In the genomic region with DNA sequence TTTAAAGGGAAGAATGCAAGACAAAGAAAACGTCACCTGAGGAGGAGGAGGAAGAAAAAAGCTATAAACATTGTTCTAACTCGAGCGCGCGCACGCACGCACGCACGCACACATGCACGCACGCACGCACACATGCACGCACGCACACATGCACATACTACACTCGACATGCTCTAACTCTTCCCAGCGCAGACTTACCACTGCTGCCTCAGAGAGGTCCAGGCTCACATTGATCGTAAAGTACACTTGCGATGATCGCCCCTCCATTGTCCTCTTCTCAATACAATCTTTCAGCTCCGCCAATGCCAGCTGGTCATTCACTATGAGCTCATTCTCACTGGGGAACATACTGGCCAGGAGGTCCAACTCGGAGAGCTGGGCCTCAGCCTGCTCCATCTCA, we compare ENCODE assay signal across 23 mouse cellular contexts. TPM values are rescaled to one million over a fixed set of nuclear protein-coding genes. Genes with fewer than 3 reads are reported as not detected.
DNase-seq lines count a peak whose midpoint lies in the region; ATAC-seq and TF ChIP-seq lines count a peak whose summit lies in the region.
"Had no signal": no experiment of that assay in that cellular context is flagged by ENCODE, and none has a peak within 500 bp of the region (broad histone marks: within the 10 kb centered on the region; RNA-seq: fewer than 3 reads in every experiment).

No protein-coding gene starts in this region.

- H3K4me3 ChIP-seq in testis, adult 2 months (ENCODE audit: control insufficient read depth, low read depth, low read length) = peak overlapping the region; percentile 7; the same call in 1 of the 2 replicates
- H3K4me3 ChIP-seq in ES-E14 (ENCODE audit: insufficient read depth in 1 of 2, low read depth in 1 of 2, low read length in 2 of 2, poor library complexity in 1 of 2, severe bottlenecking in 1 of 2) = peak overlapping the region; percentile 22 to 26; a peak in 2 of 4 replicates
- H3K4me3 ChIP-seq in intestine, postnatal 0 days (ENCODE audit: low read depth, low read length) = no peak overlapping the region
- H3K4me3 ChIP-seq in midbrain, embryonic 16.5 days (ENCODE audit: low read depth, low read length) = no peak overlapping the region
- H3K4me3 ChIP-seq: embryonic facial prominence, embryonic 10.5 days; embryonic facial prominence, embryonic 12.5 days; forebrain, embryonic 13.5 days; forebrain, embryonic 15.5 days had no signal

- H3K4me1 ChIP-seq in testis, adult 2 months (ENCODE audit: control insufficient read depth, insufficient read depth, low read length) = peaks cover 13% of the 10 kb centered on the region
- H3K4me1 ChIP-seq in ES-E14 (ENCODE audit: control insufficient read depth in 2 of 2, insufficient read depth in 2 of 2, low read length in 2 of 2, poor library complexity in 1 of 2) = peaks cover 2 to 14% of the 10 kb centered on the region in 2 experiments; a peak in 3 of 4 replicates
- no peaks in the 10 kb centered on the region; the same call in 1 of the 2 replicates for H3K4me1 ChIP-seq in intestine, postnatal 0 days (replicated peaks; ENCODE audit: control insufficient read depth, insufficient read depth, low read length)
- H3K4me1 ChIP-seq in midbrain, embryonic 16.5 days (ENCODE audit: control insufficient read depth, insufficient read depth, low read length) = peaks cover 15% of the 10 kb centered on the region

- no peaks in the 10 kb centered on the region for H3K9me3 ChIP-seq in ES-E14 (ENCODE audit: control insufficient read depth, insufficient read depth, low read depth, low read length)
- H3K9me3 ChIP-seq in intestine, postnatal 0 days (ENCODE audit: control insufficient read depth) = no peaks in the 10 kb centered on the region
- no peaks in the 10 kb centered on the region for H3K9me3 ChIP-seq in midbrain, embryonic 16.5 days (replicated peaks; ENCODE audit: control insufficient read depth, low read length, poor library complexity, severe bottlenecking)
- H3K9me3 ChIP-seq: embryonic facial prominence, embryonic 10.5 days; embryonic facial prominence, embryonic 12.5 days; forebrain, embryonic 13.5 days; forebrain, embryonic 15.5 days had no signal

- in situ Hi-C loops in ES-E14 (cut with MboI; ENCODE audit: low sequenced_read_pairs in 2 of 2, unreplicated experiment in 2 of 2) = no loop called here

- TF ChIP-seq CTCF in testis, adult 2 months (IDR thresholded peaks at IDR 0.05; ENCODE audit: control insufficient read depth, insufficient read depth, insufficient replicate concordance, low read depth, low read length) = no peak
- no peak for TF ChIP-seq CTCF in intestine, postnatal 0 days (IDR thresholded peaks at IDR 0.05; ENCODE audit: low read depth)

- no peak overlapping the region for H3K27ac ChIP-seq in testis, adult 2 months (ENCODE audit: control insufficient read depth, insufficient read depth, low read depth, low read length)
- H3K27ac ChIP-seq in ES-E14 (ENCODE audit: insufficient read depth, low read depth, low read length, poor library complexity, severe bottlenecking) = no peak overlapping the region
- H3K27ac ChIP-seq in intestine, postnatal 0 days (ENCODE audit: low read depth, low read length) = no peak overlapping the region
- no peak overlapping the region for H3K27ac ChIP-seq in midbrain, embryonic 16.5 days (ENCODE audit: low read length)
- H3K27ac ChIP-seq: embryonic facial prominence, embryonic 10.5 days; embryonic facial prominence, embryonic 12.5 days; forebrain, embryonic 13.5 days; forebrain, embryonic 15.5 days had no signal

- peak; percentile 66 for DNase-seq in heart, adult 11 months
- no peak for DNase-seq in heart, adult 9 months (ENCODE audit: low spot score in 2 of 2)
- DNase-seq in testis, postnatal 10 days (ENCODE audit: low spot score) = no peak
- DNase-seq in ES-E14 (ENCODE audit: low read depth, low spot score) (no peak), ZHBTc4 (ENCODE audit: low read depth, low spot score) (peak; percentile 51)
- DNase-seq: adrenal gland, adult 2 months; adrenal gland, postnatal 10 days; adrenal gland, postnatal 25 days; B cell, adult 2 months; cerebellum, adult 11-12 months; cerebellum, adult 2 months; cerebellum, adult 9-10 months; cerebellum, postnatal 10 days; cerebellum, postnatal 25 days had no signal

- no peak overlapping the region for H3K4me2 ChIP-seq in intestine, postnatal 0 days (replicated peaks; ENCODE audit: low read depth)
- H3K4me2 ChIP-seq in midbrain, embryonic 16.5 days (ENCODE audit: low read length) = no peak overlapping the region
- H3K4me2 ChIP-seq: embryonic facial prominence, embryonic 12.5 days; forebrain, embryonic 13.5 days; forebrain, embryonic 15.5 days had no signal

- no peak for ATAC-seq in intestine, postnatal 0 days
- ATAC-seq in midbrain, embryonic 16.5 days = no peak
- ATAC-seq: CD4-positive, CD25-positive, alpha-beta regulatory T cell, adult 4 months; forebrain, embryonic 13.5 days; forebrain, embryonic 15.5 days had no signal

- no peaks in the 10 kb centered on the region for H3K36me3 ChIP-seq in testis, adult 2 months (ENCODE audit: control insufficient read depth, insufficient read depth, low read length)
- no peaks in the 10 kb centered on the region for H3K36me3 ChIP-seq in ES-E14 (ENCODE audit: control insufficient read depth, insufficient read depth, low read length, poor library complexity, severe bottlenecking)
- peaks cover 4% of the 10 kb centered on the region; the same call in 1 of the 2 replicates for H3K36me3 ChIP-seq in intestine, postnatal 0 days (ENCODE audit: control insufficient read depth, insufficient read depth)
- no peaks in the 10 kb centered on the region for H3K36me3 ChIP-seq in midbrain, embryonic 16.5 days (ENCODE audit: control insufficient read depth, insufficient read depth, low read length)
- H3K36me3 ChIP-seq: embryonic facial prominence, embryonic 12.5 days; forebrain, embryonic 15.5 days had no signal

- H3K9ac ChIP-seq in ES-E14 (ENCODE audit: insufficient read depth, low read depth, low read length, poor library complexity, severe bottlenecking) = no peak overlapping the region
- no peak overlapping the region for H3K9ac ChIP-seq in intestine, postnatal 0 days (ENCODE audit: low read depth, low read length)
- no peak overlapping the region for H3K9ac ChIP-seq in midbrain, embryonic 16.5 days (ENCODE audit: low read depth, low read length)
- H3K9ac ChIP-seq: embryonic facial prominence, embryonic 12.5 days; forebrain, embryonic 13.5 days; forebrain, embryonic 15.5 days had no signal

- H3K27me3 ChIP-seq in testis, adult 2 months (ENCODE audit: control insufficient read depth, insufficient read depth, low read length) = no peaks in the 10 kb centered on the region
- no peaks in the 10 kb centered on the region for H3K27me3 ChIP-seq in intestine, postnatal 0 days (replicated peaks; ENCODE audit: control insufficient read depth, insufficient read depth, low read length)
- no peaks in the 10 kb centered on the region for H3K27me3 ChIP-seq in midbrain, embryonic 16.5 days (ENCODE audit: control insufficient read depth, insufficient read depth, low read depth, low read length)
- H3K27me3 ChIP-seq: CH12.LX; embryonic facial prominence, embryonic 12.5 days; forebrain, embryonic 13.5 days; forebrain, embryonic 15.5 days had no signal

- no peak for TF ChIP-seq POLR2A in testis, adult 2 months (IDR thresholded peaks at IDR 0.05; ENCODE audit: control insufficient read depth, low read depth, low read length)

- WGBS in intestine, postnatal 0 days = 93% methylated on average over 21 of the region's 21 CpGs
- WGBS in midbrain, embryonic 16.5 days = 95% methylated on average over 21 of the region's 21 CpGs

TF ChIP-seq in ES-E14, 5 proteins besides CTCF, POLR2A, EP300 and RAD21:
- no peak for TF ChIP-seq CHD2 (IDR thresholded peaks at IDR 0.05; ENCODE audit: low read depth, low read length)
- TF ChIP-seq HCFC1 (IDR thresholded peaks at IDR 0.05; ENCODE audit: borderline replicate concordance, insufficient read depth, low read length) = no peak
- no peak for TF ChIP-seq MAFK (IDR thresholded peaks at IDR 0.05; ENCODE audit: insufficient read depth, low read depth, low read length)
- no peak for TF ChIP-seq ZNF384 (IDR thresholded peaks at IDR 0.05; ENCODE audit: low read depth, low read length)
- TF ChIP-seq ZC3H11A (IDR thresholded peaks at IDR 0.05; ENCODE audit: borderline replicate concordance, low read depth, low read length) = no peak
TF ChIP-seq in ES-E14: peak in this region for 0.

RNA-seq across cellular contexts. Expression of a gene that starts 3.3 kb away (rescaled TPM):
- 2.5 and 3.2 TPM in 2 replicates for polyA plus RNA-seq in testis, adult 2 months (2012; rRNA removed)
- total RNA-seq in ES-E14 (2012; rRNA removed) = 3.2 and 4.6 TPM in 2 replicates
- polyA plus RNA-seq in intestine, postnatal 0 days (2015; fragmentation: Nextera tagmentation; extraction: Ambion mirVana) = 20.6 and 21.1 TPM in 2 replicates
- polyA plus RNA-seq in midbrain, embryonic 16.5 days (2015; fragmentation: Nextera tagmentation; extraction: Ambion mirVana) = 14.9 and 15.6 TPM in 2 replicates

RNA-seq across cellular contexts. Expression of a gene that starts 4.7 kb away (rescaled TPM):
- polyA plus RNA-seq in testis, adult 2 months (2012; rRNA removed) = 38.7 and 44.6 TPM in 2 replicates
- 21.8 and 22.7 TPM in 2 replicates for total RNA-seq in ES-E14 (2012; rRNA removed)
- 7.9 and 8.3 TPM in 2 replicates for polyA plus RNA-seq in intestine, postnatal 0 days (2015; fragmentation: Nextera tagmentation; extraction: Ambion mirVana)
- 23.7 and 28.7 TPM in 2 replicates for polyA plus RNA-seq in midbrain, embryonic 16.5 days (2015; fragmentation: Nextera tagmentation; extraction: Ambion mirVana)

RNA-seq across cellular contexts. Expression of a gene that starts 17.4 kb away (rescaled TPM):
- 71.7 and 79.6 TPM in 2 replicates for polyA plus RNA-seq in testis, adult 2 months (2012; rRNA removed)
- total RNA-seq in ES-E14 (2012; rRNA removed) = 47.1 and 51.0 TPM in 2 replicates
- 38.1 and 39.5 TPM in 2 replicates for polyA plus RNA-seq in intestine, postnatal 0 days (2015; fragmentation: Nextera tagmentation; extraction: Ambion mirVana)
- 44.4 and 45.9 TPM in 2 replicates for polyA plus RNA-seq in midbrain, embryonic 16.5 days (2015; fragmentation: Nextera tagmentation; extraction: Ambion mirVana)

RNA-seq across cellular contexts. Expression of a gene that starts 58.6 kb away (rescaled TPM):
- 42.5 and 57.1 TPM in 2 replicates for polyA plus RNA-seq in testis, adult 2 months (2012; rRNA removed)
- 271 and 355 TPM in 2 replicates for total RNA-seq in ES-E14 (2012; rRNA removed)
- 156 and 157 TPM in 2 replicates for polyA plus RNA-seq in intestine, postnatal 0 days (2015; fragmentation: Nextera tagmentation; extraction: Ambion mirVana)
- polyA plus RNA-seq in midbrain, embryonic 16.5 days (2015; fragmentation: Nextera tagmentation; extraction: Ambion mirVana) = 401 and 428 TPM in 2 replicates

Comparison
In these comparisons a context has a peak if more than half of its experiments do, and no peak if none do; other contexts are left out.
1. DNase-seq: peak in heart, adult 11 months (single experiment) and ZHBTc4 (single experiment); none in heart, adult 9 months (0 of 2), testis, postnatal 10 days (single experiment) and ES-E14 (single experiment).
2. H3K4me3 ChIP-seq: peak in testis, adult 2 months (single experiment) and ES-E14 (2 of 2); none in intestine, postnatal 0 days (single experiment) and midbrain, embryonic 16.5 days (single experiment).